Mouse (Mus musculus) thymus, adult 2 months (tissue): ENCODE results near the gene Prickle1.

ENCODE experiments used
- CTCF ChIP-seq: fragments of 200-500 bp; IDR thresholded peaks from 2 replicates; pipeline ENCODE4 v1.5.1; 2012; ENCODE audit warnings: mild to moderate bottlenecking, control low read depth, low read length, moderate library complexity, borderline replicate concordance; ENCODE audit not compliant: control insufficient read depth, poor library complexity, insufficient read depth; ENCODE audit errors: extremely low read depth
- POLR2A ChIP-seq: fragments of 200-500 bp; IDR thresholded peaks from 2 replicates; pipeline ENCODE4 v1.6.1; 2012; ENCODE audit warnings: mild to moderate bottlenecking, low read length, control low read depth, moderate library complexity; ENCODE audit not compliant: control insufficient read depth, poor library complexity, insufficient read depth; ENCODE audit errors: extremely low read depth

DNA sequence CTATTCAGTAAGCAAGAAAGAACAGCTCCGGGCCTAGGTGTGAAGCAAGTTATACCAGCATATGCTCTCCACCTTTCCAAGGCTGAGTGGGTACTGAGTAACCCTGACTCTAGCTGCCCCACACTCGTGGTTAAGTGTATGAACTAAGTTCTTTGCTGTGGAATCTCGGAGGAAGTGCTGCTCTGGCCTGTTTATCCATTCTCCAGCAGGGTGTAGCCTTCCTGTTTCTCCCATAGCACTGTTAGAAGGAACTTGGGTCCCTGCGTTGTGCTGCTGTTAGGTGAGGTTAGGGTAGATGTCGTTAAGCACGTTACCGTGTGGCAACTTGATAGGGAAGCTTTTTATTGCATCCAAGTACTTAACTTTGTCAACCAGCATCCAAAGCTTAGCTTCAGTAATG lies 101.0 kb downstream of the Prickle1 start:
- TF ChIP-seq POLR2A: no peak
- TF ChIP-seq CTCF: no peak
